Mouse (Mus musculus): ENCODE data around the gene Bbs9. TPM values are rescaled to one million over a fixed set of nuclear protein-coding genes. Genes with fewer than 3 reads are reported as not detected.

Bbs9 gene
- polyA plus RNA-seq, 1 experiment from 2014 or later = 18.4 TPM

DNA sequence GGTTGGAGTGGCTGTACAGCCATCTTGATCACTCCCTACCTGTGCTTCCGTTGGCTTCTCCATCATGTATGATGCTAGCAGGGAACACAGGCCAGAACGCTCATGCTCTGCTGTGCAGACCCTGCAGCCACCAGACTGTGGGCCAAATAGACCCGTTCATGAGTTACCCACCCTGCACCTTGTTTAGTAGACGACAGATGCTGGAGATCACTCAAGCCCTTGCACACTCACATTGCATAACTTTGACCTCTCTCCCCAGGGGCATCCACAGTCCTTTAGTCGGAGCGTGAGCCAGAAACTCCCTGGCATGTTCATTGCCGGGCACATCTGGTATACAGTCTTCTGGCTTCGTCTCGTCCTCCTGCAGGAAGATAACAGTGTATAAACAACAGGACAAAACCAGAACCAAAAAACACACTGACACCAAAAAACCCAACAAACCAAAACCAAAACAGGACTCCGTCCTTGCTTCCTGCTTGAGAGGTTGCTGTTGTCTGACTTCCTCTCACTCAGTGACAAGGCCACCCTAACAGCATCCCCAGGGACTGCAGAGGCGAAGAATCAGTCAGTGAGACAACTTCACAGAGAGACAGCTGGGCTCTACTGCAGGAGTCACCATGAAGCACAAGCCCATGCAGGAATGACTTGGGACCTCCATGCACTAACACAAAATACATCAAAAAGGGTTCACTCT lies 18.2 kb upstream of the Bbs9 start:
- no peaks in the 10 kb centered on the region for H3K27me3 ChIP-seq (ENCODE audit: control insufficient read depth, insufficient read depth, low read length)
- no peaks in the 10 kb centered on the region for H3K9me3 ChIP-seq (ENCODE audit: control insufficient read depth, low read length)
- no peak overlapping the region for H3K9ac ChIP-seq (ENCODE audit: low read length)
- no peaks in the 10 kb centered on the region for H3K4me1 ChIP-seq (replicated peaks; ENCODE audit: control insufficient read depth, insufficient read depth, low read length)
- DNase-seq (ENCODE audit: low spot score) = no peak
- WGBS = 93% methylated on average over 11 of the region's 11 CpGs
- no peak for ATAC-seq (replicated peaks; ENCODE audit: low FRiP score)
- H3K27ac ChIP-seq (ENCODE audit: low read depth, low read length) = no peak overlapping the region
- H3K36me3 ChIP-seq (ENCODE audit: control insufficient read depth, insufficient read depth, low read length) = peaks cover 8% of the 10 kb centered on the region; the same call in 1 of the 2 replicates
- H3K4me3 ChIP-seq (ENCODE audit: low read depth, low read length) = no peak overlapping the region
- H3K4me2 ChIP-seq (ENCODE audit: low read depth, low read length, severe bottlenecking) = no peak overlapping the region

DNA sequence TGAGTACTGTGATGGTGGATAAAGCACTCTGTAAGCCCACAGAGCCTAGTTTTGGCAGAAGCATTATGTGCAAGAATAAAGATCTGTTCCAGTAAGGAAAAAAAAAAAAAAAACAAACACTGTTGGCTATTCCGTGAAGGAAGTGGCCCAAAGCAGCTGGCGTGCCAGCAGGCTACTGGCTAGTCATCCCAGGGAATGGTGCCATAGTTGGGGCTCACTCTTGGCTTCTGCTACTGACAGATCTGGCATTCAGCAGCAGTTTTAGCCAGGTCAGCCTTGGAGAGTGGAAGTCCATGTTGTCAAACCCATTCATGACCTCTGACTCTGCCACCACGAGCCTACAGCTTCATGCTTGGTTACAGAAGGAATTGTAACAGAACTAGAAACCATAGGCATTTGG lies 13.6 kb upstream of the Bbs9 start:
- H3K4me2 ChIP-seq (ENCODE audit: low read depth, low read length, severe bottlenecking) = no peak overlapping the region
- no peaks in the 10 kb centered on the region for H3K9me3 ChIP-seq (ENCODE audit: control insufficient read depth, low read length)
- ATAC-seq (replicated peaks; ENCODE audit: low FRiP score) (no peak), DNase-seq (ENCODE audit: low spot score) (no peak)
- H3K4me3 ChIP-seq (ENCODE audit: low read depth, low read length) = no peak overlapping the region
- H3K4me1 ChIP-seq (replicated peaks; ENCODE audit: control insufficient read depth, insufficient read depth, low read length) = no peaks in the 10 kb centered on the region
- no peaks in the 10 kb centered on the region; the same call in 1 of the 2 replicates for H3K36me3 ChIP-seq (ENCODE audit: control insufficient read depth, insufficient read depth, low read length)
- H3K27ac ChIP-seq (ENCODE audit: low read depth, low read length) = no peak overlapping the region
- H3K27me3 ChIP-seq (ENCODE audit: control insufficient read depth, insufficient read depth, low read length) = no peaks in the 10 kb centered on the region
- WGBS = 94% methylated on average over 3 of the region's 3 CpGs
- H3K9ac ChIP-seq (ENCODE audit: low read length) = no peak overlapping the region

DNA sequence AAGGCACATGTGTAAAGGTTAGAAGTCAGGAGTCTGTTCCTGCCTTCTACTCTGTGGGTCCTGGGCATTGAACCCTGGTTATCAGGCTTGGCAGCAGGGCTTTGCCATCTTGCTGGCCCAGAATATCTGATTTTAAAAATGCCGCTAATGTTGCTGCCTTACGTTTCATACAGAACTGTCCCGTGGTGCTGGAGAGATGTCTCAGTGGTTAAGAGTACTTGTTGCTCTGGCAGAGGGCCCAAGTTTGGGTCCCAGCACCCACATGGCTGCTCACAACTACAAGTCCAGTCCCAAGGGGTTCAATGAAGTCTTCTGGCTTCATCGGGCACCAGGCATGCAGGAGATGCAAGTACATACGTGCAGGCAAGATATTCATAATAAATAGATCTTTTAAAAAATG lies 9.3 kb upstream of the Bbs9 start:
- H3K9me3 ChIP-seq (ENCODE audit: control insufficient read depth, low read length) = no peaks in the 10 kb centered on the region
- H3K4me3 ChIP-seq (ENCODE audit: low read depth, low read length) = no peak overlapping the region
- no peak overlapping the region for H3K9ac ChIP-seq (ENCODE audit: low read length)
- no peak overlapping the region for H3K4me2 ChIP-seq (ENCODE audit: low read depth, low read length, severe bottlenecking)
- no peaks in the 10 kb centered on the region for H3K27me3 ChIP-seq (ENCODE audit: control insufficient read depth, insufficient read depth, low read length)
- no peak overlapping the region for H3K27ac ChIP-seq (ENCODE audit: low read depth, low read length)
- no peak for ATAC-seq (replicated peaks; ENCODE audit: low FRiP score)
- WGBS = 97% methylated on average over 5 of the region's 5 CpGs
- H3K4me1 ChIP-seq (replicated peaks; ENCODE audit: control insufficient read depth, insufficient read depth, low read length) = peaks cover 2% of the 10 kb centered on the region; the same call in 1 of the 2 replicates
- H3K36me3 ChIP-seq (ENCODE audit: control insufficient read depth, insufficient read depth, low read length) = no peaks in the 10 kb centered on the region
- DNase-seq (ENCODE audit: low spot score) = no peak

DNA sequence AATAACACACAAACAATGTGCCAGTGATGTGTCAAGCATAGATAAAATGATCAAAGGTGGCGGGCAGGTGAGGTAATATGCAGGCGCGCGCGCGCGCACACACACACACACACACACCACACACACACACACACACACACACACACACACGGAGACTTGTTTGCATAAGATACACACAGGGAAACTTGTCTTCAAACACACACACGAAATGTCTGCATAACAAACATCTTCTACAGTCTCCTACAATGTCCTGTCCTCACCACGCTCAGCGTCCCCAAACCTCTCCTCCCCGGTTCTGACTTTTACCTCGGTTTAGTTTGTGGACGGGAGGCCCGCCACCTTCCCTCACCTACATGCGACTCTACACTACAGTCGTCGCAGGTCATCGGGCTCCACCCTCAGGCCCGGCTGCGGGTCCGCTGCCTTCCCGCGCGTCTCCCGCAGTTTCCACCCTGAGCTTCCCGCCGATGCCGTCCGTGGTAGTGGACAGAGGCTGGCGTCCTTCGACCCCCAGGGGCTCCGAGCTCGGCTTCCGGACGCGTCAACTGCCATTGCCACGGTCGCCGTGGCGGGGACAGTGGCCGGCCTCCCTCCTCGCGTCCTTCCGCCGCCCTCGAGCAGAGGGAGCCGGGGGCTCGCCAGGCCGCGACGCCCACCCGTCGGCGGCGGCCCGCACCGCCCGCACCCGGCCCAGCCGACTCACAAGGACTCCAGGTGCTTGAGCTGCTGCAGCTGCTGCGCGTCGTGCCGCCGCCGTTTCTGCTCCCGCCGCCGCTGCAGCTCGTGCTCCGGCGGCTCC lies 7.9 kb upstream of the Bbs9 start:
- Histone ChIP-seq H3K9me3 (ENCODE audit: control insufficient read depth, low read length) (no peaks in the 10 kb centered on the region), H3K9ac (ENCODE audit: low read length) (peak overlapping the region; percentile 84), H3K4me1 (replicated peaks; ENCODE audit: control insufficient read depth, insufficient read depth, low read length) (peaks cover 2% of the 10 kb centered on the region; the same call in 1 of the 2 replicates), H3K36me3 (ENCODE audit: control insufficient read depth, insufficient read depth, low read length) (no peaks in the 10 kb centered on the region), H3K27me3 (ENCODE audit: control insufficient read depth, insufficient read depth, low read length) (no peaks in the 10 kb centered on the region), H3K4me3 (ENCODE audit: low read depth, low read length) (peak overlapping the region; percentile 78), H3K27ac (ENCODE audit: low read depth, low read length) (peak overlapping the region; percentile 71), H3K4me2 (ENCODE audit: low read depth, low read length, severe bottlenecking) (peak overlapping the region; percentile 81)
- 1% methylated on average over 71 of the region's 73 CpGs for WGBS
- DNase-seq (ENCODE audit: low spot score) (peak; percentile 78), ATAC-seq (replicated peaks; ENCODE audit: low FRiP score) (peak; percentile 71)

DNA sequence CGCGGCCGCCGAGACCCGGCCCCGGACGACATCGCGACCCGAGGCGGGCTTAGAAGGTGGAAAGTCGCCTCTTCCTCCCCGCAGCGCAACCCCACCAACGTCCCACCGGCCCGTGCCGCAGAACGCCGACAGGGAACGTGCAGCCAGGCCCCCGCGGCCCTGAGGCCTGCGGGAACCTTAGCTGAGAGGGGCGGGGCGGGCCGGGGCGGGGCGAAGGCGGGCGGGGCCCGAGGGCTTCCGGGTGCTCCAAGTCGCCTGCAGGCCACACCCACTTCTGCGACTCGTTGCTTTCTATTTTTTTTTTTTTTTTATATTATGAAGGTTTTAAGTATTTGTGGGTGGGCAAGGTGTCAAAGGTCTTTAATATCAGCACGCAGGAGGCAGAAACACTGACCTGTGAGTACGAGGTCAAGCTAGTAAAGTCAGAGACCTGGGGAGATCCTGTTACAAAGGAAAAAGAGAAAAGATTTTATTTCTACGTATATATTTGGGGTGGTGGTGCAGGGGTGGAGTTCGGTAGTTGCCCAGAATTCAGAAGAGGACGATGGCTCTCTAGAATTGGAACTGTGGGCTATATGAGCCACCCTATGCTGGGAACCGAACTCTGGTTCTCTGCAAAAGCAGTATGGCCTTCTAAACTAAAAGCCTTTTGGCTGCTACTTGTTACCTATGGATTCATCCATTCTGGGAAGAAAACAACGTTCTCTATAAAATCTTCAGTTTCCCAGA lies 7.2 kb upstream of the Bbs9 start:
- H3K4me2 ChIP-seq (ENCODE audit: low read depth, low read length, severe bottlenecking) = peak overlapping the region; percentile 81
- H3K27ac ChIP-seq (ENCODE audit: low read depth, low read length) = peak overlapping the region; percentile 71
- DNase-seq (ENCODE audit: low spot score) (peak; percentile 93), ATAC-seq (replicated peaks; ENCODE audit: low FRiP score) (peak; percentile 92)
- 4% methylated on average over 43 of the region's 43 CpGs for WGBS
- no peaks in the 10 kb centered on the region for H3K9me3 ChIP-seq (ENCODE audit: control insufficient read depth, low read length)
- H3K36me3 ChIP-seq (ENCODE audit: control insufficient read depth, insufficient read depth, low read length) = no peaks in the 10 kb centered on the region
- peaks cover 2% of the 10 kb centered on the region; the same call in 1 of the 2 replicates for H3K4me1 ChIP-seq (replicated peaks; ENCODE audit: control insufficient read depth, insufficient read depth, low read length)
- peak overlapping the region; percentile 84 for H3K9ac ChIP-seq (ENCODE audit: low read length)
- no peaks in the 10 kb centered on the region for H3K27me3 ChIP-seq (ENCODE audit: control insufficient read depth, insufficient read depth, low read length)
- H3K4me3 ChIP-seq (ENCODE audit: low read depth, low read length) = peak overlapping the region; percentile 78

DNA sequence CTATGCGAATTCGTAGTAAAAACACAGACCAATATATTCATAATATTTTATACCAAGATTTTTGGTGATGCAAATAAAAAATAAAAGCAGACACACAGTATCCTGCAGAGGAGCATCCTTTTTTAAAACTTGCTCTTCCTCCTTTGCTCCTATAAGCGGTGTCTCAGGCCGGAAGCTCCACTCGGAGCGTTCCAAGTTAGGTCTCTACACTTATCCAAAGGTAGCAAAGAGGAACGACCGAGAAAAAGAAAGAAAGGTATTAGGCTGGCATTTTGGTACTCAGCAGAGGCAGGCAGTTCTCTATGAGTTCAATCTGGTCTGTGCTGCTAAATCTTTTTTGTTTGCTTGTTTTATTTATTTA lies 6.6 kb upstream of the Bbs9 start:
- H3K27ac ChIP-seq (ENCODE audit: low read depth, low read length) = no peak overlapping the region
- WGBS = 78% methylated on average over 8 of the region's 8 CpGs
- no peak overlapping the region for H3K4me3 ChIP-seq (ENCODE audit: low read depth, low read length)
- H3K4me2 ChIP-seq (ENCODE audit: low read depth, low read length, severe bottlenecking) = no peak overlapping the region
- no peaks in the 10 kb centered on the region for H3K36me3 ChIP-seq (ENCODE audit: control insufficient read depth, insufficient read depth, low read length)
- no peak overlapping the region; the same call in 1 of the 2 replicates for H3K9ac ChIP-seq (ENCODE audit: low read length)
- ATAC-seq (replicated peaks; ENCODE audit: low FRiP score) = no peak
- no peaks in the 10 kb centered on the region for H3K27me3 ChIP-seq (ENCODE audit: control insufficient read depth, insufficient read depth, low read length)
- no peak for DNase-seq (ENCODE audit: low spot score)
- peaks cover 2% of the 10 kb centered on the region; the same call in 1 of the 2 replicates for H3K4me1 ChIP-seq (replicated peaks; ENCODE audit: control insufficient read depth, insufficient read depth, low read length)
- no peaks in the 10 kb centered on the region for H3K9me3 ChIP-seq (ENCODE audit: control insufficient read depth, low read length)

DNA sequence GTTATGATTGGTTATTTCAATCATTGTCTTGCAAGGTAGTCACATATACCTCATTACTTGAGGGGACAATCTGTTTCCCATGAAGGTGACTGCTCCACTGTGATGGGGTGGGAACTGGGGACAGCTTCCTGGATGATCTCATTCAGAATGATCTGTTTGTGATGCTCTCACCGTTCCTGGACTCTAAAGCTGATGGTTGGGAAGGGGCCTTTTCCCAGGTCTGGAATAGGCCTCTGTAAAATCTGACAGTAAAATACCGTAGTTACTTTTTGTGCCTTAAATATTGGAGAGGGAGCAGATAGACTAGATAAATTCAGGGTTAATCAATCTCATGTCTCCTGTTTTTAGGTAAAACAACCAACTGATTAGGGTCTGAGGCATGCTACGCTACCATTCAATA lies 5.9 kb upstream of the Bbs9 start, which contains the start of gene Rp9:
Rp9 (minus strand) TSS at position 101 of the 400 bp plus-strand sequence.
- DNase-seq (ENCODE audit: low spot score) (no peak), ATAC-seq (replicated peaks; ENCODE audit: low FRiP score) (no peak)
- Histone ChIP-seq H3K9ac (ENCODE audit: low read length) (peak within 1 kb of the TSS; percentile 84; the same call in 1 of the 2 replicates), H3K27me3 (ENCODE audit: control insufficient read depth, insufficient read depth, low read length) (no peaks in the 10 kb centered on the region), H3K4me1 (replicated peaks; ENCODE audit: control insufficient read depth, insufficient read depth, low read length) (peaks cover 2% of the 10 kb centered on the region; the same call in 1 of the 2 replicates), H3K4me2 (ENCODE audit: low read depth, low read length, severe bottlenecking) (peak within 1 kb of the TSS; percentile 81), H3K9me3 (ENCODE audit: control insufficient read depth, low read length) (no peaks in the 10 kb centered on the region), H3K36me3 (ENCODE audit: control insufficient read depth, insufficient read depth, low read length) (no peaks in the 10 kb centered on the region), H3K4me3 (ENCODE audit: low read depth, low read length) (peak within 1 kb of the TSS; percentile 78), H3K27ac (ENCODE audit: low read depth, low read length) (no peak within 1 kb of the TSS)
- WGBS = 88% methylated on average over 3 of the region's 3 CpGs

DNA sequence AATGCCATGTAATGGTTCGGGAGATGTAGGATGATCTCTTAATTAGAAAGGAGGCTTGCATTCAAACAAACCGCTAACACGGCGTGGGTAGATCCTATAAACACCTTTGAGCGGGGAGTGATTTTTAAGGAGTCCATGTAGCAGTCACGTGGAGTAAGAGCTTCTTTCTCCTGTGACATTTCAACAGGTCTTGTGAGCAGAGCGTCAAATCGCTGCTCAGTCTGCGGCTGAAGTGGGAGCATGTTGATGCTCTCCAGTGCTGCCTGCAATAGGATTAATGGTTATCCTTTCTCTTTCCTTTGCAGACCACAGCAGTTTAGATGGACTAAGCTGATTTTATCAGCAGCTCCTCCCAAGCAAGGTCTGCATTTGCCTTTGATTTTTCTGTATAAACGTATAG lies 750 bp downstream of the Bbs9 start:
- Histone ChIP-seq H3K9me3 (ENCODE audit: control insufficient read depth, low read length) (no peaks in the 10 kb centered on the region), H3K27ac (ENCODE audit: low read depth, low read length) (no peak overlapping the region), H3K4me2 (ENCODE audit: low read depth, low read length, severe bottlenecking) (peak overlapping the region; percentile 67), H3K27me3 (ENCODE audit: control insufficient read depth, insufficient read depth, low read length) (no peaks in the 10 kb centered on the region), H3K4me3 (ENCODE audit: low read depth, low read length) (peak overlapping the region; percentile 56), H3K36me3 (ENCODE audit: control insufficient read depth, insufficient read depth, low read length) (no peaks in the 10 kb centered on the region), H3K4me1 (replicated peaks; ENCODE audit: control insufficient read depth, insufficient read depth, low read length) (no peaks in the 10 kb centered on the region), H3K9ac (ENCODE audit: low read length) (peak overlapping the region; percentile 64)
- DNase-seq (ENCODE audit: low spot score) = no peak
- 8% methylated on average over 10 of the region's 10 CpGs for WGBS
- no peak for ATAC-seq (replicated peaks; ENCODE audit: low FRiP score)

Data from forebrain, embryonic 11.5 days (tissue).